Mouse (Mus musculus) kidney, postnatal 0 days (tissue): Measurements from ENCODE around the gene Zc2hc1c. TPM values are rescaled to one million over a fixed set of nuclear protein-coding genes. Genes with fewer than 3 reads are reported as not detected.
A peak's percentile ranks its signal among the peaks of the same experiment; 100 is the strongest.

Experiments
- ATAC-seq: fragments of 200-750 bp; cut with Nextera tagmentation; replicated peaks from 2 replicates; pipeline ENCODE4 v1.8.0; 2017; ENCODE audit warnings: low read depth, moderate number of reproducible peaks, moderate TSS enrichment, moderate library complexity; ENCODE audit not compliant: low FRiP score
- DNase-seq: peaks from one replicate; pipeline ENCODE4 v3.0.0-alpha.2; 2016; ENCODE audit warnings: low spot score
- H3K27ac ChIP-seq: fragments of 300-500 bp; sonication (generic); 2 replicates; pipeline ENCODE4 v1.5.1; 2014; ENCODE audit warnings: mild to moderate bottlenecking
- H3K27me3 ChIP-seq: fragments of 300-500 bp; sonication (generic); 2 replicates; pipeline ENCODE4 v1.6.1; 2014; ENCODE audit warnings: low read length, mixed read lengths; ENCODE audit not compliant: insufficient read depth
- H3K36me3 ChIP-seq: fragments of 300-500 bp; sonication (generic); 2 replicates; pipeline ENCODE4 v1.6.1; 2014; ENCODE audit warnings: low read length, mixed read lengths; ENCODE audit not compliant: insufficient read depth
- H3K4me1 ChIP-seq: fragments of 300-500 bp; sonication (generic); replicated peaks from 2 replicates; pipeline ENCODE4 v1.6.1; 2014; ENCODE audit warnings: antibody characterized with exemption, low read length, mixed read lengths; ENCODE audit not compliant: insufficient read depth
- H3K4me2 ChIP-seq: fragments of 300-500 bp; sonication (generic); 2 replicates; pipeline ENCODE4 v1.6.1; 2014; ENCODE audit warnings: mild to moderate bottlenecking, low read length, moderate library complexity, mixed read lengths
- H3K4me3 ChIP-seq: fragments of 300-500 bp; sonication (generic); replicated peaks from 2 replicates; pipeline ENCODE4 v1.5.1; 2014; ENCODE audit warnings: low read depth, low read length
- H3K9ac ChIP-seq: fragments of 300-500 bp; sonication (generic); 2 replicates; pipeline ENCODE4 v1.6.1; 2014; ENCODE audit warnings: low read depth, low read length
- H3K9me3 ChIP-seq: fragments of 300-500 bp; sonication (generic); replicated peaks from 2 replicates; pipeline ENCODE4 v1.6.1; 2016; ENCODE audit warnings: low read length, inconsistent platforms, mixed read lengths
- CTCF ChIP-seq: IDR thresholded peaks from 2 replicates; pipeline ENCODE4 v1.5.1; 2016; ENCODE audit warnings: antibody characterized with exemption, low read depth, mild to moderate bottlenecking, moderate library complexity
- WGBS: fragments of 180-500 bp; shearing (Covaris S2); extraction: QIAGEN DNeasy Blood & Tissue Kit; methylation state at CpG from one replicate; pipeline ENCODE4 v1.1.7; 2014; 5-methylcytosine and 5-hydroxymethylcytosine counted together
- polyA plus RNA-seq: library from polyadenylated mRNA; unstranded; fragments of >200 nt; fragmentation: Nextera tagmentation; extraction: Ambion mirVana; gene quantifications from 2 replicates; pipeline ENCODE4 v1.2.1, GENCODE M21; 2015

Zc2hc1c gene
- polyA plus RNA-seq, 1 experiment from 2014 or later = 3.5 TPM

GRCm38 (mm10) chr12:85289157-85290000 is 988 bp downstream of the Zc2hc1c start:
- H3K4me3 ChIP-seq = peak overlapping the region; percentile 44

GRCm38 (mm10) chr12:85290633-85291032 is 2.2 kb downstream of the Zc2hc1c start:
- WGBS = 48% methylated on average over 10 of the region's 10 CpGs
- DNase-seq (no peak), ATAC-seq (no peak)
- Histone ChIP-seq H3K27ac (0 out of 2 replicates have a peak overlapping the region, but pooled peaks have one; percentile 74), H3K4me3 (peak overlapping the region; percentile 13; the same call in 1 of the 2 replicates), H3K4me1 (peaks cover 15% of the 10 kb centered on the region; the same call in 1 of the 2 replicates), H3K27me3 (no peaks in the 10 kb centered on the region), H3K36me3 (no peaks in the 10 kb centered on the region), H3K9ac (peak overlapping the region; percentile 37; the same call in 1 of the 2 replicates), H3K9me3 (peaks cover 7% of the 10 kb centered on the region; the same call in 1 of the 2 replicates), H3K4me2 (peak overlapping the region; percentile 86)
- TF ChIP-seq CTCF = no peak

More at GRCm38 (mm10) chr12:85289157-85290000, 988 bp downstream of the Zc2hc1c start:
- Histone ChIP-seq H3K9me3 (peaks cover 7% of the 10 kb centered on the region; the same call in 1 of the 2 replicates), H3K9ac (peak overlapping the region; percentile 55), H3K4me2 (peak overlapping the region; percentile 86), H3K36me3 (no peaks in the 10 kb centered on the region), H3K27ac (peak overlapping the region; percentile 74), H3K4me1 (peaks cover 15% of the 10 kb centered on the region; the same call in 1 of the 2 replicates), H3K27me3 (no peaks in the 10 kb centered on the region)
- DNase-seq (no peak), ATAC-seq (no peak)
- no peak for TF ChIP-seq CTCF
- WGBS = 39% methylated on average over 24 of the region's 24 CpGs

GRCm38 (mm10) chr12:85291541-85291940 is 3.1 kb downstream of the Zc2hc1c start:
- no peak for ATAC-seq
- no peak for DNase-seq
- no peak overlapping the region for H3K4me3 ChIP-seq
- peaks cover 16% of the 10 kb centered on the region; the same call in 1 of the 2 replicates for H3K4me1 ChIP-seq
- no peak for TF ChIP-seq CTCF
- H3K9me3 ChIP-seq = peaks cover 7% of the 10 kb centered on the region; the same call in 1 of the 2 replicates
- H3K9ac ChIP-seq = no peak overlapping the region
- no peak overlapping the region for H3K4me2 ChIP-seq
- H3K27ac ChIP-seq = peak overlapping the region; percentile 39; the same call in 1 of the 2 replicates
- H3K36me3 ChIP-seq = no peaks in the 10 kb centered on the region
- no peaks in the 10 kb centered on the region for H3K27me3 ChIP-seq

GRCm38 (mm10) chr12:85292288-85292687 is 3.9 kb downstream of the Zc2hc1c start:
- Histone ChIP-seq H3K4me3 (no peak overlapping the region), H3K9me3 (peaks cover 7% of the 10 kb centered on the region; the same call in 1 of the 2 replicates), H3K36me3 (no peaks in the 10 kb centered on the region), H3K27ac (0 out of 2 replicates have a peak overlapping the region, but pooled peaks have one; percentile 39), H3K27me3 (no peaks in the 10 kb centered on the region), H3K4me1 (peaks cover 19% of the 10 kb centered on the region), H3K4me2 (no peak overlapping the region), H3K9ac (no peak overlapping the region)
- DNase-seq (no peak), ATAC-seq (no peak)
- WGBS = 77% methylated on average over 6 of the region's 6 CpGs
- TF ChIP-seq CTCF = no peak

GRCm38 (mm10) chr12:85292906-85293305 is 4.5 kb downstream of the Zc2hc1c start:
- Histone ChIP-seq H3K9ac (no peak overlapping the region), H3K4me1 (peaks cover 17% of the 10 kb centered on the region), H3K27ac (no peak overlapping the region), H3K9me3 (peaks cover 7% of the 10 kb centered on the region; the same call in 1 of the 2 replicates), H3K27me3 (no peaks in the 10 kb centered on the region), H3K36me3 (no peaks in the 10 kb centered on the region), H3K4me2 (no peak overlapping the region), H3K4me3 (no peak overlapping the region)
- no peak for ATAC-seq
- no peak for DNase-seq
- TF ChIP-seq CTCF = peak; percentile 23

- Histone ChIP-seq H3K9ac (no peak overlapping the region), H3K9me3 (peaks cover 7% of the 10 kb centered on the region; the same call in 1 of the 2 replicates), H3K4me2 (no peak overlapping the region), H3K4me3 (no peak overlapping the region), H3K36me3 (peaks cover 5% of the 10 kb centered on the region; the same call in 1 of the 2 replicates), H3K4me1 (peaks cover 16% of the 10 kb centered on the region), H3K27me3 (no peaks in the 10 kb centered on the region), H3K27ac (no peak overlapping the region)
- TF ChIP-seq CTCF = no peak
- 83% methylated on average over 2 of the region's 2 CpGs for WGBS
- DNase-seq = no peak
- ATAC-seq = no peak
These were observed 7.1 kb downstream of the Zc2hc1c start for GRCm38 (mm10) chr12:85295506-85295905.
